Mouse (Mus musculus): Measurements from ENCODE around the gene Shld1.
A peak's percentile ranks its signal among the peaks of the same experiment; 100 is the strongest.

- 0 out of 2 replicates have a peak, but pooled peaks have one; percentile 25 for TF ChIP-seq POLR2A (IDR thresholded peaks at IDR 0.05; ENCODE audit: borderline replicate concordance, insufficient read depth, low read length)
- TF ChIP-seq CTCF (IDR thresholded peaks at IDR 0.05; ENCODE audit: borderline replicate concordance, insufficient read depth, low read depth, low read length) = no peak
These were observed at the start of gene Shld1 for GRCm38 (mm10) chr2:132686756-132687737.

Data from cerebellum, adult 2 months (tissue).